Mouse (Mus musculus): ENCODE results near the gene Bsn.

GRCm38 (mm10) chr9:108212426-108212825, 22.2 kb upstream of the Bsn start:
- TF ChIP-seq POLR2A (IDR thresholded peaks at IDR 0.05; ENCODE audit: insufficient read length, low read depth) (no peak), USF1 (IDR thresholded peaks at IDR 0.05; ENCODE audit: low read depth) (no peak), TCF12 (IDR thresholded peaks at IDR 0.05; ENCODE audit: insufficient read depth, poor library complexity, severe bottlenecking) (no peak), MAX (IDR thresholded peaks at IDR 0.05; ENCODE audit: low read depth) (no peak), MYOG (IDR thresholded peaks at IDR 0.05; ENCODE audit: control insufficient read depth in 1 of 3, insufficient read depth in 1 of 3, insufficient read length in 2 of 3, low read depth in 2 of 3) (no peak), E2F4 (IDR thresholded peaks at IDR 0.05; ENCODE audit: insufficient read depth) (no peak)
